In the genomic region with DNA sequence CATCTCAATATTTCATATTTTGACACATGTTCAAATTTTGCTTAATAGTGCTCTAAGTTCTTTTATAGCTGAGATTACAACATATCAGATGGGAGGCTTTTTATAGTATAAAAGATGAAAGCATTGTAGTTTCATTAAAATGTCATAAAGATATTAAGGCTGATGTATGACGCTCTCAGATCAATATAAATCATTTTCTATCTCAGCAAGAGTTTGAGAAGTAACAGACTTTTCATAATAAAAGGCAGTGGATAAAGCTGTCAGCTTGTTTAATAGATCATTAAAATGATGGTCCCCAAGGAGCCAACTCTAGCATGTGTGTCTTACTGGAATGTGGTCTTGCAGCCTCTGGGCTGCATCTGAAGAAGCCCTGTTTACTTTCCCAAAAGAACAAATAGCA, we compare ENCODE assay signal across 27 mouse cellular contexts.
DNase-seq lines count a peak whose midpoint lies in the region; ATAC-seq and TF ChIP-seq lines count a peak whose summit lies in the region.
"Had no signal": no experiment of that assay in that cellular context is flagged by ENCODE, and none has a peak within 500 bp of the region (broad histone marks: within the 10 kb centered on the region; RNA-seq: fewer than 3 reads in every experiment).

No protein-coding gene starts in this region.

- no peak overlapping the region for H3K4me2 ChIP-seq in stomach, embryonic 14.5 days (replicated peaks; ENCODE audit: low read depth, low read length)
- no peak overlapping the region for H3K4me2 ChIP-seq in stomach, postnatal 0 days (replicated peaks; ENCODE audit: low read depth)
- H3K4me2 ChIP-seq: embryonic facial prominence, embryonic 13.5 days; heart, embryonic 15.5 days; hindbrain, embryonic 12.5 days; limb, embryonic 12.5 days; liver, embryonic 11.5 days; lung, embryonic 15.5 days; midbrain, embryonic 11.5 days; neural tube, embryonic 13.5 days; stomach, embryonic 15.5 days had no signal

- no peaks in the 10 kb centered on the region for H3K4me1 ChIP-seq in stomach, embryonic 14.5 days (ENCODE audit: control insufficient read depth, insufficient read depth, low read length)
- H3K4me1 ChIP-seq in stomach, postnatal 0 days (replicated peaks; ENCODE audit: control insufficient read depth, insufficient read depth) = no peaks in the 10 kb centered on the region
- H3K4me1 ChIP-seq: embryonic facial prominence, embryonic 13.5 days; heart, embryonic 15.5 days; hindbrain, embryonic 12.5 days; limb, embryonic 12.5 days; lung, embryonic 15.5 days; neural tube, embryonic 13.5 days; stomach, embryonic 15.5 days had no signal

- H3K9me3 ChIP-seq in stomach, embryonic 14.5 days (ENCODE audit: control insufficient read depth, low read depth, low read length) = no peaks in the 10 kb centered on the region
- no peaks in the 10 kb centered on the region for H3K9me3 ChIP-seq in stomach, postnatal 0 days (ENCODE audit: control insufficient read depth, low read length)
- H3K9me3 ChIP-seq: embryonic facial prominence, embryonic 13.5 days; G1E; heart, embryonic 15.5 days; hindbrain, embryonic 12.5 days; limb, embryonic 12.5 days; lung, embryonic 15.5 days; neural tube, embryonic 13.5 days; stomach, embryonic 15.5 days had no signal

- H3K27ac ChIP-seq in stomach, embryonic 14.5 days (ENCODE audit: low read length) = no peak overlapping the region
- no peak overlapping the region for H3K27ac ChIP-seq in stomach, postnatal 0 days (replicated peaks)
- H3K27ac ChIP-seq: embryonic facial prominence, embryonic 13.5 days; heart, embryonic 15.5 days; hindbrain, embryonic 12.5 days; limb, embryonic 12.5 days; lung, embryonic 15.5 days; neural tube, embryonic 13.5 days; stomach, embryonic 15.5 days had no signal

- TF ChIP-seq EP300 in stomach, postnatal 0 days (optimal IDR thresholded peaks at IDR 0.05) = no peak

- H3K4me3 ChIP-seq in stomach, embryonic 14.5 days (ENCODE audit: low read depth, low read length) = no peak overlapping the region
- no peak overlapping the region for H3K4me3 ChIP-seq in stomach, postnatal 0 days (ENCODE audit: low read depth, low read length)
- H3K4me3 ChIP-seq: embryonic facial prominence, embryonic 13.5 days; erythroblast, embryonic 14.5 days; heart, embryonic 15.5 days; hindbrain, embryonic 12.5 days; limb, embryonic 12.5 days; lung, embryonic 15.5 days; neural tube, embryonic 13.5 days; stomach, embryonic 15.5 days had no signal

- H3K9ac ChIP-seq in stomach, embryonic 14.5 days (replicated peaks; ENCODE audit: low read depth, low read length) = no peak overlapping the region
- no peak overlapping the region for H3K9ac ChIP-seq in stomach, postnatal 0 days (ENCODE audit: low read length)
- H3K9ac ChIP-seq: embryonic facial prominence, embryonic 13.5 days; forebrain, postnatal 0 days; heart, embryonic 15.5 days; hindbrain, embryonic 12.5 days; limb, embryonic 12.5 days; lung, embryonic 15.5 days; neural tube, embryonic 13.5 days; stomach, embryonic 15.5 days had no signal

- no peaks in the 10 kb centered on the region for H3K36me3 ChIP-seq in stomach, embryonic 14.5 days (ENCODE audit: control insufficient read depth, insufficient read depth, low read length)
- H3K36me3 ChIP-seq in stomach, postnatal 0 days (ENCODE audit: control insufficient read depth, insufficient read depth, low read length) = no peaks in the 10 kb centered on the region
- H3K36me3 ChIP-seq: embryonic facial prominence, embryonic 13.5 days; G1E; heart, embryonic 15.5 days; hindbrain, embryonic 12.5 days; limb, embryonic 12.5 days; lung, embryonic 15.5 days; neural tube, embryonic 13.5 days; stomach, embryonic 15.5 days had no signal

- ATAC-seq in stomach, embryonic 14.5 days (ENCODE audit: insufficient number of reproducible peaks, insufficient read depth, low FRiP score, low read depth) = peak; percentile 46; the same call in 1 of the 2 replicates
- no peak; the same call in 1 of the 2 replicates for ATAC-seq in stomach, postnatal 0 days (ENCODE audit: low FRiP score, low TSS enrichment)
- ATAC-seq: forebrain, postnatal 0 days; inflammation-experienced regulatory T-cells, adult 6 months had no signal

- DNase-seq in embryo, embryonic 11 days = peak; percentile 11
- DNase-seq in embryo, embryonic 10 days (ENCODE audit: low spot score) = no peak
- peak; percentile 39 for DNase-seq in kidney, adult 9 months
- DNase-seq in kidney, adult 18-20 months = no peak
- DNase-seq in stomach, postnatal 0 days (ENCODE audit: low spot score) = no peak
- DNase-seq in adrenal gland, adult 18-20 months (ENCODE audit: low spot score in 2 of 2) = no peak
- DNase-seq: adrenal gland, postnatal 10 days; cerebellum, adult 8-10 months; cerebellum, postnatal 25 days; forebrain, postnatal 0 days; gastrocnemius, postnatal 14 days; retina, postnatal 1 day; right cerebral cortex, postnatal 14 days; thymus, postnatal 14 days had no signal

- H3K27me3 ChIP-seq in stomach, embryonic 14.5 days (ENCODE audit: control insufficient read depth, insufficient read depth, low read length) = no peaks in the 10 kb centered on the region
- H3K27me3 ChIP-seq in stomach, postnatal 0 days (ENCODE audit: control insufficient read depth, insufficient read depth, low read length) = no peaks in the 10 kb centered on the region
- H3K27me3 ChIP-seq: embryonic facial prominence, embryonic 13.5 days; heart, embryonic 15.5 days; hindbrain, embryonic 12.5 days; limb, embryonic 12.5 days; lung, embryonic 15.5 days; neural tube, embryonic 13.5 days; stomach, embryonic 15.5 days had no signal

- 35% methylated on average over 1 of the region's 1 CpGs for WGBS in stomach, embryonic 14.5 days
- WGBS in stomach, postnatal 0 days = 29% methylated on average over 1 of the region's 1 CpGs

- no peak for TF ChIP-seq CTCF in stomach, postnatal 0 days (IDR thresholded peaks at IDR 0.05; ENCODE audit: low read depth)

Comparison
In these comparisons a context has a peak if more than half of its experiments do, and no peak if none do; other contexts are left out.
1. DNase-seq: peak in embryo, embryonic 11 days (single experiment) and kidney, adult 9 months (single experiment); none in embryo, embryonic 10 days (single experiment), kidney, adult 18-20 months (single experiment), stomach, postnatal 0 days (single experiment) and adrenal gland, adult 18-20 months (0 of 2).